Mouse (Mus musculus): ENCODE data around the gene Wdr86.

DNA sequence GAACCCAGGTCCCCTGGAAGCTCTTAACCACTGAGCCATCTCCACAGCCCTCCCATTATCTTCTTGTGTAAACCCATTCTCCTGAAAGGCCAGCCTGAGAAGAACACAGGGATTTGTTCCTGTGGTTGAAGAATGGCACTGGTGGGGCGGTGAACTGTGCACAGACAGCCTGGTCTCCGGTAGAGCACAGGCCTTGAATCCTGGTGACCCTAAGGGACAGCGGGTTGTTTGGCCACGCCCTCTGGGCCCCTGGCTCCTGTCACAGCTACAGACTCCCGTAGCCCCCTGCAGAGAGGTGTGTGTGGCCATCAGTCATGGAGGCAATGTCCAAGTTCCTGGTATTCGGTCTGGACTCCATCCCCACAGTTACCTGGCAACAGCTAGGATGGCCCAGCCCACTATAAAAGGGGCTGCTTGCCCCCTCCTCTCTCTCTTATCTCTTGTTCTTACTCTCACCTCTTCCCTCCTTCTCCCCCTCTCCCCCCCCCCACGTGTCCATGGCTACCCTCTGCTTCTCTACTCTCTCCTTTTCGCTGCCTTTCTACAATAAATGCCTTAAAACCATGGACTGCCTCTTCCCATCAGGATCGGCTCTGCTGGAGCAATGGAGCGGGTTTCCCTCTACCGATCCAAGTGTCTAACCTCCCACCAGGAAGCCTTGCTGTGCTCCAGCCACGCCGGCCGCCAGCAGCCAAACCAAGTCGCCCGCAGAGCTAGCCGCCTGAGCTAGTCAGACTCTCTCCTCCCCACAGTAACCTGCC, 47.7 kb upstream of the Wdr86 start:
- TF ChIP-seq CTCF (IDR thresholded peaks at IDR 0.05; ENCODE audit: extremely low read depth, insufficient read depth, low read length) (no peak), POLR2A (IDR thresholded peaks at IDR 0.05; ENCODE audit: extremely low read depth, insufficient read depth, low read length) (no peak)

Measured in cortical plate, adult 2 months (tissue).